Comparison of ENCODE assay signal across 15 mouse cellular contexts in genomic region chr7:99348883-99349282, GRCm38 (mm10). TPM values are rescaled to one million over a fixed set of nuclear protein-coding genes. Genes with fewer than 3 reads are reported as not detected.
DNase-seq lines count a peak whose midpoint lies in the region; ATAC-seq and TF ChIP-seq lines count a peak whose summit lies in the region.
"Had no signal": no experiment of that assay in that cellular context is flagged by ENCODE, and none has a peak within 500 bp of the region (broad histone marks: within the 10 kb centered on the region; RNA-seq: fewer than 3 reads in every experiment).

No protein-coding gene starts in this region.

- no peak for TF ChIP-seq CTCF in stomach, postnatal 0 days (IDR thresholded peaks at IDR 0.05; ENCODE audit: low read depth)

- H3K4me3 ChIP-seq in intestine, embryonic 15.5 days (replicated peaks) = no peak overlapping the region
- H3K4me3 ChIP-seq in intestine, embryonic 16.5 days (ENCODE audit: low read length) = no peak overlapping the region
- no peak overlapping the region for H3K4me3 ChIP-seq in stomach, embryonic 15.5 days (replicated peaks)
- no peak overlapping the region for H3K4me3 ChIP-seq in stomach, postnatal 0 days (ENCODE audit: low read depth, low read length)
- peak overlapping the region; percentile 54; the same call in 1 of the 2 replicates for H3K4me3 ChIP-seq in embryonic facial prominence, embryonic 15.5 days (replicated peaks)
- H3K4me3 ChIP-seq: erythroblast, embryonic 14.5 days; liver, embryonic 13.5 days had no signal

- no peaks in the 10 kb centered on the region for H3K9me3 ChIP-seq in intestine, embryonic 15.5 days
- no peaks in the 10 kb centered on the region for H3K9me3 ChIP-seq in intestine, embryonic 16.5 days (ENCODE audit: control insufficient read depth, low read length)
- no peaks in the 10 kb centered on the region for H3K9me3 ChIP-seq in stomach, embryonic 15.5 days
- H3K9me3 ChIP-seq in stomach, postnatal 0 days (ENCODE audit: control insufficient read depth, low read length) = no peaks in the 10 kb centered on the region
- H3K9me3 ChIP-seq in embryonic facial prominence, embryonic 15.5 days (replicated peaks) = no peaks in the 10 kb centered on the region
- H3K9me3 ChIP-seq: liver, embryonic 13.5 days had no signal

- ATAC-seq in intestine, embryonic 15.5 days = no peak
- ATAC-seq in intestine, embryonic 16.5 days = no peak
- ATAC-seq in stomach, embryonic 15.5 days (ENCODE audit: insufficient read depth, low FRiP score, low read depth) = no peak
- no peak for ATAC-seq in stomach, postnatal 0 days (ENCODE audit: low FRiP score, low TSS enrichment)
- no peak for ATAC-seq in embryonic facial prominence, embryonic 15.5 days (ENCODE audit: insufficient number of reproducible peaks, low FRiP score, low TSS enrichment, low read depth)
- ATAC-seq: Patski had no signal

- WGBS in intestine, embryonic 15.5 days = 92% methylated on average over 26 of the region's 26 CpGs
- 94% methylated on average over 26 of the region's 26 CpGs for WGBS in intestine, embryonic 16.5 days
- WGBS in stomach, embryonic 15.5 days = 93% methylated on average over 26 of the region's 26 CpGs
- WGBS in stomach, postnatal 0 days = 94% methylated on average over 26 of the region's 26 CpGs
- 95% methylated on average over 26 of the region's 26 CpGs for WGBS in embryonic facial prominence, embryonic 15.5 days

- H3K4me1 ChIP-seq in intestine, embryonic 15.5 days (replicated peaks) = peaks cover 27% of the 10 kb centered on the region
- peaks cover 26% of the 10 kb centered on the region for H3K4me1 ChIP-seq in intestine, embryonic 16.5 days (ENCODE audit: control insufficient read depth, insufficient read depth, low read length)
- peaks cover 24% of the 10 kb centered on the region for H3K4me1 ChIP-seq in stomach, embryonic 15.5 days
- H3K4me1 ChIP-seq in stomach, postnatal 0 days (replicated peaks; ENCODE audit: control insufficient read depth, insufficient read depth) = no peaks in the 10 kb centered on the region
- H3K4me1 ChIP-seq in embryonic facial prominence, embryonic 15.5 days = peaks cover 50% of the 10 kb centered on the region

- H3K9ac ChIP-seq in intestine, embryonic 15.5 days = no peak overlapping the region
- no peak overlapping the region for H3K9ac ChIP-seq in intestine, embryonic 16.5 days (ENCODE audit: low read depth, low read length)
- H3K9ac ChIP-seq in stomach, embryonic 15.5 days = no peak overlapping the region
- H3K9ac ChIP-seq in stomach, postnatal 0 days (ENCODE audit: low read length) = no peak overlapping the region
- H3K9ac ChIP-seq in embryonic facial prominence, embryonic 15.5 days = 0 out of 2 replicates have a peak overlapping the region, but pooled peaks have one; percentile 2
- H3K9ac ChIP-seq: liver, embryonic 13.5 days had no signal

- H3K27me3 ChIP-seq in intestine, embryonic 15.5 days (replicated peaks) = no peaks in the 10 kb centered on the region
- no peaks in the 10 kb centered on the region for H3K27me3 ChIP-seq in intestine, embryonic 16.5 days (replicated peaks; ENCODE audit: control insufficient read depth, insufficient read depth, low read length)
- no peaks in the 10 kb centered on the region for H3K27me3 ChIP-seq in stomach, embryonic 15.5 days (replicated peaks)
- H3K27me3 ChIP-seq in stomach, postnatal 0 days (ENCODE audit: control insufficient read depth, insufficient read depth, low read length) = no peaks in the 10 kb centered on the region
- H3K27me3 ChIP-seq in embryonic facial prominence, embryonic 15.5 days = no peaks in the 10 kb centered on the region
- H3K27me3 ChIP-seq: Patski had no signal

- DNase-seq in stomach, postnatal 0 days (ENCODE audit: low spot score) = no peak
- no peak for DNase-seq in right cerebral cortex, adult 18-20 months
- DNase-seq in urinary bladder, adult 2 months (ENCODE audit: low spot score) = no peak
- DNase-seq: cerebellum, adult 2 months; gastrocnemius, postnatal 14 days; heart, postnatal 36 days; kidney, adult 11 months; liver, embryonic 13.5 days had no signal

- H3K27ac ChIP-seq in intestine, embryonic 15.5 days = no peak overlapping the region
- H3K27ac ChIP-seq in intestine, embryonic 16.5 days (ENCODE audit: low read length) = no peak overlapping the region
- no peak overlapping the region for H3K27ac ChIP-seq in stomach, embryonic 15.5 days
- no peak overlapping the region for H3K27ac ChIP-seq in stomach, postnatal 0 days (replicated peaks)
- H3K27ac ChIP-seq in embryonic facial prominence, embryonic 15.5 days (replicated peaks) = no peak overlapping the region
- H3K27ac ChIP-seq: liver, embryonic 13.5 days; macrophage had no signal

- peak overlapping the region; percentile 14; the same call in 1 of the 2 replicates for H3K4me2 ChIP-seq in intestine, embryonic 15.5 days (replicated peaks)
- H3K4me2 ChIP-seq in intestine, embryonic 16.5 days (ENCODE audit: low read depth, low read length) = no peak overlapping the region
- H3K4me2 ChIP-seq in stomach, embryonic 15.5 days = 0 out of 2 replicates have a peak overlapping the region, but pooled peaks have one; percentile 76
- no peak overlapping the region for H3K4me2 ChIP-seq in stomach, postnatal 0 days (replicated peaks; ENCODE audit: low read depth)
- peak overlapping the region; percentile 83 for H3K4me2 ChIP-seq in embryonic facial prominence, embryonic 15.5 days (replicated peaks)
- H3K4me2 ChIP-seq: liver, embryonic 13.5 days had no signal

- peaks cover 49% of the 10 kb centered on the region for H3K36me3 ChIP-seq in intestine, embryonic 15.5 days
- H3K36me3 ChIP-seq in intestine, embryonic 16.5 days (ENCODE audit: control insufficient read depth, insufficient read depth, low read length) = peaks cover 36% of the 10 kb centered on the region
- peaks cover 51% of the 10 kb centered on the region for H3K36me3 ChIP-seq in stomach, embryonic 15.5 days
- peaks cover 32% of the 10 kb centered on the region for H3K36me3 ChIP-seq in stomach, postnatal 0 days (ENCODE audit: control insufficient read depth, insufficient read depth, low read length)
- H3K36me3 ChIP-seq in embryonic facial prominence, embryonic 15.5 days = peaks cover 59% of the 10 kb centered on the region

- TF ChIP-seq EP300 in stomach, postnatal 0 days (optimal IDR thresholded peaks at IDR 0.05) = no peak

RNA-seq across cellular contexts. Expression of gene Serpinh1, which starts 4.2 kb away (rescaled TPM):
- polyA plus RNA-seq in intestine, embryonic 15.5 days (2015; fragmentation: Nextera tagmentation; extraction: Ambion mirVana) = 1,021 and 1,056 TPM in 2 replicates
- polyA plus RNA-seq in intestine, embryonic 16.5 days (2015; fragmentation: Nextera tagmentation; extraction: Ambion mirVana) = 903 and 983 TPM in 2 replicates
- polyA plus RNA-seq in stomach, embryonic 15.5 days (2015; fragmentation: Nextera tagmentation; extraction: Ambion mirVana) = 1,174 and 1,300 TPM in 2 replicates
- 331 and 433 TPM in 2 replicates for polyA plus RNA-seq in stomach, postnatal 0 days (2015; fragmentation: Nextera tagmentation; extraction: Ambion mirVana)
- polyA plus RNA-seq in embryonic facial prominence, embryonic 15.5 days (2015; fragmentation: Nextera tagmentation; extraction: Ambion mirVana) = 2,130 and 2,205 TPM in 2 replicates
- 473 and 550 TPM in 2 replicates for polyA plus RNA-seq in urinary bladder, adult 2 months (2012; rRNA removed)

RNA-seq across cellular contexts. Expression of gene Gdpd5, which starts 32.3 kb away (rescaled TPM):
- 15.4 and 15.9 TPM in 2 replicates for polyA plus RNA-seq in intestine, embryonic 15.5 days (2015; fragmentation: Nextera tagmentation; extraction: Ambion mirVana)
- 17.1 and 17.5 TPM in 2 replicates for polyA plus RNA-seq in intestine, embryonic 16.5 days (2015; fragmentation: Nextera tagmentation; extraction: Ambion mirVana)
- polyA plus RNA-seq in stomach, embryonic 15.5 days (2015; fragmentation: Nextera tagmentation; extraction: Ambion mirVana) = 18.4 and 18.8 TPM in 2 replicates
- polyA plus RNA-seq in stomach, postnatal 0 days (2015; fragmentation: Nextera tagmentation; extraction: Ambion mirVana) = 8.1 and 9.1 TPM in 2 replicates
- 15.1 and 17.5 TPM in 2 replicates for polyA plus RNA-seq in embryonic facial prominence, embryonic 15.5 days (2015; fragmentation: Nextera tagmentation; extraction: Ambion mirVana)
- 15.8 and 20.9 TPM in 2 replicates for polyA plus RNA-seq in urinary bladder, adult 2 months (2012; rRNA removed)

Comparison
In these comparisons a context has a peak if more than half of its experiments do, and no peak if none do; other contexts are left out.
1. H3K4me2 ChIP-seq: peak in intestine, embryonic 15.5 days (single experiment), stomach, embryonic 15.5 days (single experiment) and embryonic facial prominence, embryonic 15.5 days (single experiment); none in intestine, embryonic 16.5 days (single experiment) and stomach, postnatal 0 days (single experiment).